Mouse (Mus musculus) megakaryocyte-erythroid progenitor cell, adult 5 weeks (primary cell): ENCODE measurements around the gene Creld1. TPM values are rescaled to one million over a fixed set of nuclear protein-coding genes. Genes with fewer than 3 reads are reported as not detected.

Source experiments
- polyA plus RNA-seq: library from polyadenylated mRNA; stranded (reverse); fragments of >175 nt; gene quantifications from 2 replicates; pipeline ENCODE4 v1.2.3, GENCODE M21; 2012

Gene Creld1
- 37.0 and 42.1 TPM in 2 replicates for polyA plus RNA-seq

DNA sequence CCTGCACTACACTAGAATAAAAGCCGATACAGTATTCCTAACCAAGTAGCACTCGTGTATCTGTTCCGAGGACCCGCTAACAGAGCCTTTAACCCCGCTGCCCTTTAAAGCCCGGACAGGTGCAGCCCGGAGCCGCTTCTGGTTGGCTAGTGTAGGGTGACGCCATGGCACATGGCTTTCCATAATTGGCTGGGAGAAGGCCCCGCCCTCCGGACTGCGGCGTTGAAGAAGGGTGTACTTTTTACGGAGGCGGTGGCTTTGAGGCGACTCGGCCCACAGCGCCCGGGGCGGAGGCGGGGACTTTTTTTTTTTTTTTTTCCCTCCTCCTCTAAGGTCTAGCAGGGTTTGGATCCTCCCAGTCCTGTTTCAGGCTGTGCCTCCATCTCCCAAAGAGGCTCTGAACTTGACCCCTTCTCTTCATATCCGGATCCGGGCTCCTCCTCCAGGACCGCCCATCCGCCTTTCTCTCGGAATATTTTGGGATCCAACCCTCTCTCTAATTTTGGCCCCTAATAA lies at the start of gene Creld1:
Gene Creld1, plus strand, starts transcription at position 198 of the 516 bp plus-strand sequence.

GRCm38 (mm10) chr6:113435664-113436205 lies 47.4 kb upstream of the Creld1 start, which contains the start of gene Cidec:
Gene Cidec, minus strand, starts transcription at chr6:113435760.

GRCm38 (mm10) chr6:113442442-113443090 lies 40.5 kb upstream of the Creld1 start, which contains the start of gene Jagn1:
Gene Jagn1, plus strand, starts transcription at chr6:113442569.

DNA sequence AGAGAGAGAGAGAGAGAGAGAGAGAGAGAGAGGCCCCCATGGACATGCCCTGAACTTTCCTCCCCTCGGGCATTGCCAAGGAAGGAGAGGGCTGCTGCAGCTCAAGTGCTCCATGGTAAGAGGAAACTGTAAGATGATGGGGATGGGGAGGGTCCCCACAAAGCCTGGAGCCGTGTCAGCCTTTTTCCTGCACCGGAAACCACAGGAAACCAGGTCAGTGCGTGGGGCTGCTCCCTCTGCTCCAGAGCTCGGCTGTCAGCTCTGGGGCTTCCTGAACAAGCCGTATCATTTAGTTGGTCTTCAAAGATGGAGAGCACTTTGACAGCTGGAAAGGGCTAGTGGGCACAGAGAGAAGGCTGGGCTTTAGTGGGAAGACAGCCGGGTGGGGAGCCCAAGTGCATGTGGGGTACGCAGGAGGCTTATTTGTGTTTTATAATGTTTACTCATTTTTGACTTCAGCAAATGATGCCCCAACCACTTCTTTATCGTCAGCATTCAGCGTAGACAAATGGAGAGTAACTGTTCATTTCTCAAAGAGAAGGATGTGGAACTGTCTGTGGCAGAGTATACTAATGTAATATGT lies 25.1 kb upstream of the Creld1 start, which contains the start of gene Il17re:
Gene Il17re, plus strand, starts transcription at position 533 of the 583 bp plus-strand sequence.

DNA sequence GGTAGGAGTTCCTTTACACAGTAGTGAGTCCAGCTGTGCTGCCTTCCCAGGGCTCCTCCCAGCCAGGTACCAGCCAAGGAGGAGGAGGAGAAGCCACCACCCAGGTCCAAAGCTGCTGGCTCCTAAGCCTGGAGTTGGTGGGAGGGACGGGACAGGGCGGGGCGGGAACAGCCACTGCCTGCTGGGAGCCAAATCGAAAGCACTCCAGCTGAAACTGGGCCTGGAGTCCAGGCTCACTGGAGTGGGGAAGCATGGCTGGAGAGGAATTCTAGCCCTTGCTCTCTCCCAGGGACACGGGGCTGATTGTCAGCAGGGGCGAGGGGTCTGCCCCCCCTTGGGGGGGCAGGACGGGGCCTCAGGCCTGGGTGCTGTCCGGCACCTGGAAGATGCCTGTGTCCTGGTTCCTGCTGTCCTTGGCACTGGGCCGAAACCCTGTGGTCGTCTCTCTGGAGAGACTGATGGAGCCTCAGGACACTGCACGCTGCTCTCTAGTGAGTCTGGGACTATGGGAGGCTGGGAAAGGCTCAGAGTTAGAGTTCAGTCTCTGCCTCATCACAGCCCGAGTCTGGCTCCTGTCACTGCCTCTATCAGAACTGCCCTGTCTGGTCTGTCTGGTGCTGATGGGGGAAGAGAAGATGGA lies 11.7 kb upstream of the Creld1 start, which contains the start of gene Il17rc:
Gene Il17rc, plus strand, starts transcription at position 131 of the 640 bp plus-strand sequence.

GRCm38 (mm10) chr6:113501388-113502084 lies 18.4 kb downstream of the Creld1 start, which contains the start of gene Prrt3:
Gene Prrt3, minus strand, starts transcription at chr6:113501931.

DNA sequence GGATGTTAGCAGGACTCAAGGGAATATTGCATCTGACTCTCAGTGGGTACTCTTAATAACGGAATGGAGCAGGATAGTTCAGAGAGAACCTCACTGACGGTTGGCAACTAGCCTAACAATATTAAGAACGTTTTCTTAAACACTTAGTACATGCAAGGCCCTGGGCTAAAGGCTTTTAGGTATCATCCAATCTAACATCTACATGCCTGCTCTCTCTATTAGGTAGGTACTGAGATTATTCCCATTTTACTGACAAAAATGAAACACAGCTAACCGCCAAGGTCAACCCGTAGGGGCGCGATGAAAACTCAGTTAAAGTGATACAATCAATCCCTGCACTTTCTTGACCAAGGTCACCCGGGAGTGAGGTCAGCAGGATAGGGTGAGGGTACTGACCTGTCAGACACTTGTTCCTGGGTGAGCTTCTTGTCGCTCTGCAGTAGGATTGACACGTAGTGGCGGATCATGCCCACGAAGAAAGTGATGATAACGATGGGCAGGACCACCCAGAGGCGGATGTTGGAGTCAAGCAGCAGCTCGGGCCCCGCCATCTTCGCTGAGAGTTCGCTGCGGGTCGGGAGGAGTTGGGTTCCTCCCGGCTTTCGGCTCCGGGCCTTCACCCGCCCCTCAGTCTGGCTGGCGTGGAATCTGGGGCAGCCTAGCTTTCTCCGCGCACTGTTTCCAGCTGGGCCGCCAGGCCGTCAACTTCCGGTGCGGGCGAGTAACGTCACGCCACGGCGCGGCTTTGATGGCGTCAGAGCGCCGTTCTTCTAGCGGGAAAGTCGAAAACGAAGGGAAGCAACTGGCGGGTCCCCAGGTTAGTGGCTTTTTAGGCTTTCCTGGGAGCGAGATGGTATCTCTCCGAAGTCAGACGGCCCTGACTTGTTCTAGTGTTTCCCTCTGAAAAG lies 48.1 kb downstream of the Creld1 start, which contains the start of the genes Emc3 and Fancd2:
Gene Emc3, minus strand, starts transcription at position 721 of the 908 bp plus-strand sequence.
Gene Fancd2, plus strand, starts transcription at position 751 of the 908 bp plus-strand sequence.

Other genes starting within 250 kb of the Creld1 start
- 123 and 129 TPM in 2 replicates for gene Mtmr14, start 245.5 kb upstream of the Creld1 start, polyA plus RNA-seq
- 0.23 and 0.43 TPM in 2 replicates for gene Cpne9, start 201.0 kb upstream of the Creld1 start, polyA plus RNA-seq
- gene Brpf1, start 176.2 kb upstream of the Creld1 start, polyA plus RNA-seq = 59.8 and 81.0 TPM in 2 replicates
- 7.7 and 9.1 TPM in 2 replicates for gene Ogg1, start 156.3 kb upstream of the Creld1 start, polyA plus RNA-seq
- 18.7 and 21.9 TPM in 2 replicates for gene Camk1, start 139.3 kb upstream of the Creld1 start, polyA plus RNA-seq
- 63.9 and 87.3 TPM in 2 replicates for gene Tada3, start 105.4 kb upstream of the Creld1 start, polyA plus RNA-seq
- 311 and 382 TPM in 2 replicates for gene Arpc4, start 105.2 kb upstream of the Creld1 start, polyA plus RNA-seq
- 7.2 and 7.8 TPM in 2 replicates for gene Ttll3, start 94.0 kb upstream of the Creld1 start, polyA plus RNA-seq
- gene Rpusd3, start 64.0 kb upstream of the Creld1 start, polyA plus RNA-seq = 77.9 and 81.6 TPM in 2 replicates
- not detected in 2 replicates for gene Cidec, start 47.5 kb upstream of the Creld1 start, polyA plus RNA-seq
- gene Jagn1, start 40.7 kb upstream of the Creld1 start, polyA plus RNA-seq = 11.1 and 13.2 TPM in 2 replicates
- 0.90 and 1.6 TPM in 2 replicates for gene Il17re, start 24.8 kb upstream of the Creld1 start, polyA plus RNA-seq
- 0.29 and 1.9 TPM in 2 replicates for gene Il17rc, start 11.9 kb upstream of the Creld1 start, polyA plus RNA-seq
- gene Prrt3, start 18.6 kb downstream of the Creld1 start, polyA plus RNA-seq = 0.02 and 0.06 TPM in 2 replicates
- gene Emc3, start 48.4 kb downstream of the Creld1 start, polyA plus RNA-seq = 33.9 and 35.5 TPM in 2 replicates
- gene Fancd2, start 48.4 kb downstream of the Creld1 start, polyA plus RNA-seq = 1.6 and 2.2 TPM in 2 replicates
- gene Fancd2os, start 117.4 kb downstream of the Creld1 start, polyA plus RNA-seq = not detected in 2 replicates
- gene Brk1, start 121.5 kb downstream of the Creld1 start, polyA plus RNA-seq = 40.1 and 48.6 TPM in 2 replicates
- 7.0 and 7.1 TPM in 2 replicates for gene Vhl, start 140.7 kb downstream of the Creld1 start, polyA plus RNA-seq
- 44.0 and 46.5 TPM in 2 replicates for gene Irak2, start 155.2 kb downstream of the Creld1 start, polyA plus RNA-seq
- gene Tatdn2, start 213.8 kb downstream of the Creld1 start, polyA plus RNA-seq = 59.9 and 84.5 TPM in 2 replicates
- 1.3 TPM in 1 of 2 replicates, not detected in the other for gene Ghrl, start 236.6 kb downstream of the Creld1 start, polyA plus RNA-seq